Mouse (Mus musculus): ENCODE results near the gene Bok.

DNA sequence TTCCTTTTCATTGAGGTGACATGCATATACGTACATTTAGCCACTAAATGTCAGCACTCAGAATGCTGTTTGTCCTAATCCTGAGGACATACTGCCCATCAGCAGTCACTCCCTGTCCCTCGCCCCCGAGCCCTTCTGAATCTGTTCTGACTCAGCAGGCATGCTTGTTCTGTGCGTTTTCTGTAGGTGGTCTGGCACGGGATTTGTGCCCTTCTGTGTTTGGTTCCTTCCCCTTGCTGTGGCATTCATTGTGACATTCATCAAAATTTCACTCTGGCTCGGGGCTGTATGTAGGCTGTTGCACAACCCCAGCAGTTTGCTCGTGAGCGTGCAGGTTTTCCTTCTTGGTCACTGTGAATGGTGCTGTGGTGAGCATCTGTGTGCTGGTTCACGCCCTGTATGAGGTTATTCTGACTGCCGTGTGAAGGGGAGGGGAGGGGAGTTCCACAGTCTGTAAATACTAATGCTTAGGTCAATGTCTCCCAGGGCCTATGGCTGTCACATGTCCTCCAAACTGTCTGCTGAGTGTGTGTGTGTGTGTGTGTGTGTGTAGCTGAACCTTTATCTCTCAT, 6.4 kb downstream of the Bok start:
- TF ChIP-seq ZNF384 (IDR thresholded peaks at IDR 0.05; ENCODE audit: low read depth, low read length) (no peak), HCFC1 (IDR thresholded peaks at IDR 0.05; ENCODE audit: borderline replicate concordance, insufficient read depth, low read length) (no peak), MAFK (IDR thresholded peaks at IDR 0.05; ENCODE audit: insufficient read depth, low read depth, low read length) (no peak), ZC3H11A (IDR thresholded peaks at IDR 0.05; ENCODE audit: borderline replicate concordance, low read depth, low read length) (no peak), CHD2 (IDR thresholded peaks at IDR 0.05; ENCODE audit: low read depth, low read length) (no peak)

All from ES-E14 (cell line).